Mouse (Mus musculus) forebrain, embryonic 14.5 days (tissue): ENCODE data around the gene Kif21b. TPM values are rescaled to one million over a fixed set of nuclear protein-coding genes. Genes with fewer than 3 reads are reported as not detected.

Experiments used
- ATAC-seq: fragments of 200-750 bp; cut with Nextera tagmentation; 2 replicates; pipeline ENCODE4 v1.8.0; 2017; ENCODE audit warnings: mild to moderate bottlenecking, moderate library complexity
- DNase-seq: peaks from one replicate; pipeline ENCODE4 v3.0.0-alpha.2; 2015; ENCODE audit warnings: low spot score
- H3K27ac ChIP-seq: fragments of 300-500 bp; sonication (generic); 2 replicates; pipeline ENCODE4 v1.5.1; 2014; ENCODE audit warnings: low read depth, mild to moderate bottlenecking, control low read depth, low read length, moderate library complexity
- H3K27me3 ChIP-seq: fragments of 300-500 bp; sonication (generic); replicated peaks from 2 replicates; pipeline ENCODE4 v1.6.1; 2014; ENCODE audit warnings: low read length, control low read depth, mixed read lengths; ENCODE audit not compliant: control insufficient read depth, insufficient read depth
- H3K36me3 ChIP-seq: fragments of 300-500 bp; sonication (generic); 2 replicates; pipeline ENCODE4 v1.6.1; 2014; ENCODE audit warnings: low read length, control low read depth; ENCODE audit not compliant: control insufficient read depth, insufficient read depth
- H3K4me1 ChIP-seq: fragments of 300-500 bp; sonication (generic); 2 replicates; pipeline ENCODE4 v1.6.1; 2014; ENCODE audit warnings: antibody characterized with exemption, low read length, control low read depth; ENCODE audit not compliant: control insufficient read depth, insufficient read depth
- H3K4me2 ChIP-seq: fragments of 300-500 bp; sonication (generic); 2 replicates; pipeline ENCODE4 v1.6.1; 2014; ENCODE audit warnings: mild to moderate bottlenecking, control low read depth, low read length
- H3K4me3 ChIP-seq: fragments of 300-500 bp; sonication (generic); 2 replicates; pipeline ENCODE4 v1.5.1; 2014; ENCODE audit warnings: low read depth, low read length, control low read depth
- H3K9ac ChIP-seq: fragments of 300-500 bp; sonication (generic); 2 replicates; pipeline ENCODE4 v1.6.1; 2014; ENCODE audit warnings: mild to moderate bottlenecking, low read length, control low read depth, moderate library complexity
- H3K9me3 ChIP-seq: fragments of 300-500 bp; sonication (generic); replicated peaks from 2 replicates; pipeline ENCODE4 v1.6.1; 2016; ENCODE audit warnings: low read length, control low read depth, mixed read lengths; ENCODE audit not compliant: control insufficient read depth
- WGBS: fragments of 180-500 bp; shearing (Covaris S2); extraction: QIAGEN DNeasy Blood & Tissue Kit; methylation state at CpG from one replicate; pipeline ENCODE4 v1.1.7; 2014; 5-methylcytosine and 5-hydroxymethylcytosine counted together
- polyA plus RNA-seq: library from polyadenylated mRNA; unstranded; fragments of >200 nt; fragmentation: Nextera tagmentation; extraction: Ambion mirVana; gene quantifications from 2 replicates; pipeline ENCODE4 v1.2.1, GENCODE M21; 2014

The Kif21b gene
- polyA plus RNA-seq, 1 experiment from 2014 or later, result 52.4 TPM

- Histone ChIP-seq H3K4me1 (peaks cover 22% of the 10 kb centered on the region), H3K27ac (peak overlapping the region; percentile 65; the same call in 1 of the 2 replicates), H3K9me3 (no peaks in the 10 kb centered on the region), H3K9ac (no peak overlapping the region), H3K27me3 (no peaks in the 10 kb centered on the region), H3K4me3 (no peak overlapping the region), H3K4me2 (no peak overlapping the region), H3K36me3 (no peaks in the 10 kb centered on the region)
- ATAC-seq, result no peak
- DNase-seq, result peak; percentile 61
- WGBS, result 37% methylated on average over 4 of the region's 4 CpGs
These were observed 26.4 kb upstream of the Kif21b start for GRCm38 (mm10) chr1:136104741-136105140.

- Histone ChIP-seq H3K27ac (no peak overlapping the region), H3K4me1 (peaks cover 4% of the 10 kb centered on the region), H3K9ac (no peak overlapping the region), H3K9me3 (no peaks in the 10 kb centered on the region), H3K27me3 (no peaks in the 10 kb centered on the region), H3K4me3 (no peak overlapping the region), H3K4me2 (no peak overlapping the region), H3K36me3 (no peaks in the 10 kb centered on the region)
- ATAC-seq (no peak), DNase-seq (no peak)
- 86% methylated on average over 2 of the region's 2 CpGs for WGBS
These were observed 21.7 kb upstream of the Kif21b start for GRCm38 (mm10) chr1:136109464-136109863.

GRCm38 (mm10) chr1:136116183-136116582 lies 15.0 kb upstream of the Kif21b start:
- Histone ChIP-seq H3K36me3 (no peaks in the 10 kb centered on the region), H3K4me2 (no peak overlapping the region), H3K9ac (no peak overlapping the region), H3K27ac (no peak overlapping the region), H3K9me3 (no peaks in the 10 kb centered on the region), H3K4me3 (no peak overlapping the region), H3K4me1 (peaks cover 7% of the 10 kb centered on the region; the same call in 1 of the 2 replicates), H3K27me3 (no peaks in the 10 kb centered on the region)
- DNase-seq (peak; percentile 62), ATAC-seq (no peak)
- 44% methylated on average over 3 of the region's 3 CpGs for WGBS

GRCm38 (mm10) chr1:136117069-136117468 lies 14.1 kb upstream of the Kif21b start:
- H3K4me2 ChIP-seq, result no peak overlapping the region
- DNase-seq (no peak), ATAC-seq (no peak)
- no peaks in the 10 kb centered on the region for H3K36me3 ChIP-seq
- H3K9ac ChIP-seq, result no peak overlapping the region
- no peaks in the 10 kb centered on the region for H3K27me3 ChIP-seq
- no peak overlapping the region for H3K4me3 ChIP-seq
- H3K27ac ChIP-seq, result no peak overlapping the region
- H3K4me1 ChIP-seq, result peaks cover 7% of the 10 kb centered on the region; the same call in 1 of the 2 replicates
- no peaks in the 10 kb centered on the region for H3K9me3 ChIP-seq
- WGBS, result 88% methylated on average over 9 of the region's 9 CpGs

GRCm38 (mm10) chr1:136118875-136119274 lies 12.3 kb upstream of the Kif21b start:
- ATAC-seq (peak; percentile 31), DNase-seq (peak; percentile 68)
- peaks cover 7% of the 10 kb centered on the region; the same call in 1 of the 2 replicates for H3K4me1 ChIP-seq
- H3K4me2 ChIP-seq, result no peak overlapping the region
- no peak overlapping the region for H3K27ac ChIP-seq
- no peaks in the 10 kb centered on the region for H3K9me3 ChIP-seq
- H3K9ac ChIP-seq, result no peak overlapping the region
- no peak overlapping the region for H3K4me3 ChIP-seq
- no peaks in the 10 kb centered on the region for H3K36me3 ChIP-seq
- 38% methylated on average over 8 of the region's 8 CpGs for WGBS
- H3K27me3 ChIP-seq, result no peaks in the 10 kb centered on the region

- Histone ChIP-seq H3K36me3 (no peaks in the 10 kb centered on the region), H3K4me1 (peaks cover 7% of the 10 kb centered on the region; the same call in 1 of the 2 replicates), H3K27ac (no peak overlapping the region), H3K4me3 (no peak overlapping the region), H3K27me3 (no peaks in the 10 kb centered on the region), H3K9me3 (no peaks in the 10 kb centered on the region), H3K9ac (no peak overlapping the region), H3K4me2 (no peak overlapping the region)
- 0 out of 2 replicates have a peak, but pooled peaks have one; percentile 13 for ATAC-seq
- DNase-seq, result no peak
- 77% methylated on average over 7 of the region's 7 CpGs for WGBS
These were observed 11.5 kb upstream of the Kif21b start for GRCm38 (mm10) chr1:136119571-136120262.

- WGBS, result 83% methylated on average over 1 of the region's 1 CpGs
These were observed 11.0 kb upstream of the Kif21b start for GRCm38 (mm10) chr1:136120263-136120603.

GRCm38 (mm10) chr1:136120785-136121184 lies 10.4 kb upstream of the Kif21b start:
- no peak for ATAC-seq
- no peak overlapping the region for H3K4me2 ChIP-seq
- H3K36me3 ChIP-seq, result no peaks in the 10 kb centered on the region
- H3K9ac ChIP-seq, result no peak overlapping the region
- no peaks in the 10 kb centered on the region for H3K27me3 ChIP-seq
- no peak overlapping the region for H3K4me3 ChIP-seq
- H3K9me3 ChIP-seq, result no peaks in the 10 kb centered on the region
- WGBS, result 49% methylated on average over 6 of the region's 6 CpGs
- H3K27ac ChIP-seq, result no peak overlapping the region
- no peak for DNase-seq
- H3K4me1 ChIP-seq, result peaks cover 7% of the 10 kb centered on the region; the same call in 1 of the 2 replicates

More at GRCm38 (mm10) chr1:136120263-136120603, 11.0 kb upstream of the Kif21b start:
- no peak overlapping the region for H3K9ac ChIP-seq
- no peak overlapping the region for H3K4me2 ChIP-seq
- no peaks in the 10 kb centered on the region for H3K36me3 ChIP-seq
- no peak for DNase-seq
- ATAC-seq, result no peak
- H3K27ac ChIP-seq, result no peak overlapping the region
- peaks cover 7% of the 10 kb centered on the region; the same call in 1 of the 2 replicates for H3K4me1 ChIP-seq
- H3K9me3 ChIP-seq, result no peaks in the 10 kb centered on the region
- no peaks in the 10 kb centered on the region for H3K27me3 ChIP-seq
- no peak overlapping the region for H3K4me3 ChIP-seq

GRCm38 (mm10) chr1:136122030-136122429 lies 9.2 kb upstream of the Kif21b start:
- no peak overlapping the region for H3K4me2 ChIP-seq
- no peaks in the 10 kb centered on the region for H3K9me3 ChIP-seq
- no peaks in the 10 kb centered on the region for H3K27me3 ChIP-seq
- no peak overlapping the region for H3K27ac ChIP-seq
- no peak overlapping the region for H3K4me3 ChIP-seq
- no peaks in the 10 kb centered on the region for H3K36me3 ChIP-seq
- DNase-seq, result peak; percentile 39
- ATAC-seq, result no peak
- H3K9ac ChIP-seq, result no peak overlapping the region
- WGBS, result 68% methylated on average over 8 of the region's 8 CpGs
- peaks cover 7% of the 10 kb centered on the region; the same call in 1 of the 2 replicates for H3K4me1 ChIP-seq
